Mouse (Mus musculus): ENCODE results near the gene Pramef8. TPM values are rescaled to one million over a fixed set of nuclear protein-coding genes. Genes with fewer than 3 reads are reported as not detected.
A peak's percentile ranks its signal among the peaks of the same experiment; 100 is the strongest.

Gene Pramef8
- 10 to 100 TPM; 12.5 to 12.8 TPM for total RNA-seq (2021)
- long read RNA-seq, experiment 1, transcript Pramef8-201 (4 exons, 3,260 nt), result major isoform, 13 of 23 reads
- long read RNA-seq, experiment 1, transcript Pramef8-202 (5 exons, 3,886 nt), result minor isoform, 7 of 23 reads
- long read RNA-seq, experiment 1, partial matches to known transcripts, result 2 of 23 reads
- long read RNA-seq, experiment 1, other reads (novel, unspliced or antisense), result 1 of 23 reads
- long read RNA-seq, experiment 2, transcript Pramef8-201 (4 exons, 3,260 nt), result major isoform, 6 of 13 reads
- long read RNA-seq, experiment 2, transcript Pramef8-202 (5 exons, 3,886 nt), result major isoform, 6 of 13 reads
- long read RNA-seq, experiment 2, partial matches to known transcripts, result 1 of 13 reads
- long read RNA-seq, experiment 2, other reads (novel, unspliced or antisense), result 0 of 13 reads

DNA sequence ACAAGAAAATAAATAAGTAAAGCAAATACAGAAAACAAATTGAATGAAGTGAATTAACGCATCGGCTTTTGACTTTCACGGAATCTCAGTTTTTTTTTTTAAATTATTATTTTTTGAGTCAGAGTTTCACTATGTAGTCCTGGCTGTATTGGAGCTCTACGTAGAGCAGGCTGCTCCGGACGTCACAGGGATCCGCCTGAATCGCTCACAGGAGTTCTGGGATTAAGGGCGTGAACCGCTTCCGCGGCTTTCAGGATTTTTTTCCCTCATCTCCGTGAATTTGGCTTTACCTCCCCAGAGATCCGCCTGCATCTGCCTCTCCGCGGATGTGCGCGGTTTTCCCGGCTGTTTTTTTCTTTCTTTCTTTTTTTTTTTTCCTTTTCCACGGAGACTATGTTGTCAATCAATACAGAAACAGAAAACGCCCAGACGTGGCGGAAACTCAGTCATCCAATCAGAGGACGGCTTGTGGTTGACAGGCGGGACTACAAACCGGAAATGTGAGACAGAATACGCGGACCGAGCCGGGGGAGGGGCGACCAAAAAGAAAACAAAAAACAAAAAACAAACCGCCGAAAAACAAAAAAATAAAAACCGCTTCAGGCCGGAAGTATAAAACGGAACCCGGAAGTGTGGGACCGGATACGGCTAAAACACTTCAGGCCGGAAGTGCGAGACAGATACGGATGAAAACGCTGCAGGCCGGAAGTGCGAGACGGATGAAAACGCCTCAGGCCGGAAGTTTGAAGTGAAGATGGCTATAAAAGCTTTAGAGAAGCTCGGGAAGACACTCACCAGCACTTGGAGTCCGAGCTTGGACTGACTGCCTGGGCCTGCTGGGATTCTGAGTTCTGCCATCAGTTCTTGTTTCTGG, at the start of gene Pramef8:
Pramef8 (plus strand) TSS at position 208 of the 874 bp plus-strand sequence.
- DNase-seq (ENCODE audit: extremely low spot score in 1 of 2, low spot score in 2 of 2), result peak; percentile 85 to 90
- Histone ChIP-seq H3K4me3 (peak within 1 kb of the TSS; percentile 62), H3K27ac (peak within 1 kb of the TSS; percentile 91)
- intact Hi-C loops (cut with DNase I), result no loop called here
- no peak for TF ChIP-seq CTCF (IDR thresholded peaks at IDR 0.05)

DNA sequence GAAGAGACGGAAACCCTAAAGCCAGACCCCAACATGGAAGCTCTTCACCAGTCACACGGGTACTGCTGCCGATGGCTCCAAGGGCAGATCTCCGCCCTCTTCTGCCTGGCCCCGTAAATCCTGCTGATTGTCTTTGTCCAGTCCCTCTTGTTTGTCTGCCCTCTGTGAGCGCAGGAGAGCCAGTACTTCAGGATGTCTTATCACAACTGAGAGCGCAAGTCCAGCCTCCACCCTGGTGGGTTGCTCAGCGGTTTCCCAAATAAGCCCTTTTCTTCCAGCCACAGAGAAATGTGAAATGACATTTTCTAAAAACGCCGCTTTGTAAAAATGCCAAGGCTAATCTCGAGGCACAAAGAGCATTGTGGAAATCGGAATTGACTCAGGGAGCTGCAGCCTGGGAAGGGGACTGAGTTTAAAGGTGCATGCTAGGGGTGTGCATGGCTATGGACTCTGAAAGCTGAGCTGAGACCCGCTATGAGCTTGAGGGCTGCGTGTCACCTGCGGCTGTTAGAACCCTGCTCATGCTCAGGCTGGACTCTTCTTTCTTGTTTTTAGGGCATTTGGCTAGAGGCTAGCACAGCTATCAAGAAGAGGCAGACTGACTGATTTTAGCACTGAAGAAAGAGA, 45.7 kb upstream of the Pramef8 start:
- TF ChIP-seq CTCF (IDR thresholded peaks at IDR 0.05), result no peak
- no peak overlapping the region for H3K27ac ChIP-seq
- intact Hi-C loops (cut with DNase I), result no loop called here
- no peak for DNase-seq (ENCODE audit: extremely low spot score in 1 of 2, low spot score in 2 of 2)
- no peak overlapping the region for H3K4me3 ChIP-seq

DNA sequence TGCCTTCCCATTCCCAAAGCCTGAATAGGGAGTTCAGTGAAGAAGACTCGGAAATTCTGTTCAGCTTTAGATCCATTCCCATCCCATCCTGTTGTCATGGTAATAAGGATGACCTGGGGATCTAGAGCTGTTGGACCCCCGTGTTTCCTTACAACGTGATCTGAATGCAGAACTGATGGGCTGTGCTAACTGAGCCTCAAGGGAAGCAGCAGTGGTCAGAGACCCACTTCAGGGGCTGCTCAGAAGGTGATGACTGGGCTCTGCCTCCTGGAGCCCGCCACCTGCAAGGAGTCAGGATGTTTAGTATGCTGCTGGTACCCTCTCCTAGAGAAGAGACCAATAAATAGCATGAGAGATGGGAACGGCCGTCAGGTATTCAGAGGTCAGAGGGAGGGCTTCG, 32.7 kb upstream of the Pramef8 start:
- no peak for TF ChIP-seq CTCF (IDR thresholded peaks at IDR 0.05)
- DNase-seq (ENCODE audit: extremely low spot score in 1 of 2, low spot score in 2 of 2), result no peak
- no peak overlapping the region for H3K4me3 ChIP-seq
- intact Hi-C loops (cut with DNase I), result no loop called here
- no peak overlapping the region for H3K27ac ChIP-seq

GRCm38 (mm10) chr4:143379931-143380715, 32.1 kb upstream of the Pramef8 start:
- no peak for TF ChIP-seq CTCF (IDR thresholded peaks at IDR 0.05)
- Histone ChIP-seq H3K27ac (no peak overlapping the region), H3K4me3 (no peak overlapping the region)
- no peak for DNase-seq (ENCODE audit: extremely low spot score in 1 of 2, low spot score in 2 of 2)
- intact Hi-C loops (cut with DNase I), result loop anchor here (1.0 to 5.0 kb wide), 3 partner anchors 55 to 353 kb away; no protein-coding TSS in a partner anchor

- intact Hi-C loops (cut with DNase I), result loop anchor here (1.0 to 5.0 kb wide), 3 partner anchors 55 to 353 kb away; no protein-coding TSS in a partner anchor
- no peak overlapping the region for H3K4me3 ChIP-seq
- peak; percentile 92 for TF ChIP-seq CTCF (IDR thresholded peaks at IDR 0.05)
- H3K27ac ChIP-seq, result no peak overlapping the region
- DNase-seq (ENCODE audit: extremely low spot score in 1 of 2, low spot score in 2 of 2), result peak in 1 of 2 experiments; percentile 33
These were observed 31.6 kb upstream of the Pramef8 start for GRCm38 (mm10) chr4:143380716-143381004.

DNA sequence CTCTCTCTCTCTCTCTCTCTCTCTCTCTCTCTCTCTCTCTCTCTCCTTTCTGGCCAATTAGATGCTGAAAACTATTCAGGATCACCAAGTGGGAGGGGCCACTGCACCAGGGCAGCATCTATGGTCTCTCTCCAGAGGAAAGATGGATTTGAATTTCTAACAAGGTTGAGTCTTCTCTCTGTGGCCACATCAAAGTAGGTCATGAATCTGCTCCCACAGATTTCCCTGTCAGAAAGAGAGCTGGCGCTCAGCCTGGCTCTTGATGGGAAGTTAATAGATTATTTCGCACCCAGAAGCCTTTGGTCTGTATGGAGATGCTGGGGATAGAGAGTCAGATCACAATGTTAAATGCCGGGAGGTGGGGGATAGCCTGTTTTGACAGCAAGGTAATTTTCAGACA, 30.1 kb upstream of the Pramef8 start:
- no peak for TF ChIP-seq CTCF (IDR thresholded peaks at IDR 0.05)
- intact Hi-C loops (cut with DNase I), result loop anchor here (5.0 kb wide), 1 partner anchor 355 kb away; no protein-coding TSS in a partner anchor
- no peak for DNase-seq (ENCODE audit: extremely low spot score in 1 of 2, low spot score in 2 of 2)
- Histone ChIP-seq H3K4me3 (no peak overlapping the region), H3K27ac (no peak overlapping the region)

DNA sequence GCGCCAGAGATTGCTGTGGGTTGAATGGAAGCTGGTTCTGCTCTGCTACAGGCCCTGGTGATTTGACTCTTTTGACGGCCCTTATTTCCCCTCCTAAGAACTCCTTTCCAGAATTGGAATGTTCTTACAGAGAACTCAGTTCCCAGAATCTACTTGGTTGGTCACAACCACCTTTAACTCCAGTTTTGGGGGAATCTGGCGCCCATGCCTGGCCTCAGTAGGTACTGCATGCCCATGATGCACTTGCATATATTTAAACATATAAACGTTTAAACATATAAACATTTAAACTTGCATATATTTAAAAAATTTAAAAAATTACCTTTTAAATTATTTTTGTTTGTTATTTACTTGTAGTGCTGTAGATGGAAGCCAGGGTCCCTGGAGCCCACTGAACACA, 28.6 kb upstream of the Pramef8 start:
- no peak overlapping the region for H3K4me3 ChIP-seq
- peak; percentile 50 for TF ChIP-seq CTCF (IDR thresholded peaks at IDR 0.05)
- intact Hi-C loops (cut with DNase I), result loop anchor here (5.0 kb wide), 1 partner anchor 356 kb away; no protein-coding TSS in a partner anchor
- DNase-seq (ENCODE audit: extremely low spot score in 1 of 2, low spot score in 2 of 2), result no peak
- H3K27ac ChIP-seq, result no peak overlapping the region

DNA sequence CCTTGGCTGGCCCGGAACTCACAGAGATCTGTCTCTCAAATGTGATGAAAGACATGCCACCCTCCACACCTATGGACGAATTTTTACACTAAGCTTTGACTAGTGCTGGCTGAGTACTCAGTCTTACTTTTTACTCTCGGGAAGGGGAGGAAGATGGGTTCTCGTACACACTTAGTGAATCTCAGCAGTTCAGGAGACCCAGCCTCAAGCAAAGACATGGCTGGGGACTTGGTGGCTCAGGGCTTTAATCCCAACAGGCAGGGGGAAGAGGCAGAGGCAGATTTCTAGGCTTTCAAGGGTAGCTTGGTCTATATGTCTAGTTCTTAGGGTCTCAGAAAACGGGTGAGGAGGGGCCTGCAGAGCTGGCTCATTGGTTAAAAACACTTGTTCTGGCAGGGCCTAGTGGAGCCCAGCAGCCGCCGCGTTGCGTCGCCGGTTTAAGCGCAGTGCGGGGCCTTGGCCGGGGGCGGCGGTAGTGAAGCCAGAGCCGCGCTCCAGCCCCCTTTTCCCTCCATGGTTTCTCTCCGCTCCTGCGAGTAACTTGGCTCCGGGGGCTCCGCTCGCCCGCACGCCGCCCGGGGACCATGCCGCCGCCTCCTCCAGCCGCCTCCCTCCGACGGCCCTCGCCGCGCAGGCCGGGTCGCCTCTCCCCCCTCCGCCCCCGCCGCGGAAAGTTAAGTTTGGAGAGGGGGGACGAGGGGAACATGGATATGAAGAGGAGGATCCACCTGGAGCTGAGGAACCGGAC, 23.1 kb upstream of the Pramef8 start:
- intact Hi-C loops (cut with DNase I), result no loop called here
- TF ChIP-seq CTCF (IDR thresholded peaks at IDR 0.05), result peak; percentile 43
- DNase-seq (ENCODE audit: extremely low spot score in 1 of 2, low spot score in 2 of 2), result peak; percentile 18 to 33
- Histone ChIP-seq H3K27ac (no peak overlapping the region), H3K4me3 (peak overlapping the region; percentile 23)

DNA sequence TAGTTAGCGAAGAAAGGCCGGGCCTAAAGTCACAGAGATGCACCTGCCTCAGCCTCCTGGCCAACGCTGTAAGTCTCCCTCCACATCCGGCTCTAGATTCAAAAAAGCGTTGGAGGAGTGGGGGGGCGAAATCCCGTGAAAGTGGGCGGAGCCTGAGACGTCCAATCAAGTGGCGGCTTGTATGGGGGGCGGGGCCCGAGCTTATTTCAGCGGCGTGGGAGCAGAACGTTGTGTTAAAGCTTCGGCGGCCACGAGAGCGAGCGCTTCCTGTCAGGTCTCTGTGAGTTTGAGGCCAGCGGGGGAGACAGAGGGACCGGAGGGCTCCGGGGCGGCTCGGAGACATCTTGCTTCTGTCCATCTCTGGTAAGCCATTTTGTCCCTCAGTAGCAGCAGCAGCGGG, 18.0 kb upstream of the Pramef8 start, which contains the start of gene Pramel1:
Pramel1 (plus strand) TSS at position 248 of the 400 bp plus-strand sequence.
- no peak for TF ChIP-seq CTCF (IDR thresholded peaks at IDR 0.05)
- no peak for DNase-seq (ENCODE audit: extremely low spot score in 1 of 2, low spot score in 2 of 2)
- intact Hi-C loops (cut with DNase I), result no loop called here
- Histone ChIP-seq H3K4me3 (no peak within 1 kb of the TSS), H3K27ac (no peak within 1 kb of the TSS)

- Histone ChIP-seq H3K27ac (peak overlapping the region; percentile 91), H3K4me3 (peak overlapping the region; percentile 62)
- intact Hi-C loops (cut with DNase I), result no loop called here
- DNase-seq (ENCODE audit: extremely low spot score in 1 of 2, low spot score in 2 of 2), result no peak
- TF ChIP-seq CTCF (IDR thresholded peaks at IDR 0.05), result no peak
These were observed 534 bp upstream of the Pramef8 start for GRCm38 (mm10) chr4:143411566-143412218.
